Mouse (Mus musculus) hindlimb bud, embryonic 11.5 days (tissue): ENCODE measurements around the gene Csnk1e.

Source experiments
- DNase-seq: peaks from one replicate; pipeline ENCODE4 v3.0.0-alpha.2; 2012; ENCODE audit warnings: low read depth, low spot score; ENCODE audit errors: extremely low spot score

Gene Csnk1e

DNA sequence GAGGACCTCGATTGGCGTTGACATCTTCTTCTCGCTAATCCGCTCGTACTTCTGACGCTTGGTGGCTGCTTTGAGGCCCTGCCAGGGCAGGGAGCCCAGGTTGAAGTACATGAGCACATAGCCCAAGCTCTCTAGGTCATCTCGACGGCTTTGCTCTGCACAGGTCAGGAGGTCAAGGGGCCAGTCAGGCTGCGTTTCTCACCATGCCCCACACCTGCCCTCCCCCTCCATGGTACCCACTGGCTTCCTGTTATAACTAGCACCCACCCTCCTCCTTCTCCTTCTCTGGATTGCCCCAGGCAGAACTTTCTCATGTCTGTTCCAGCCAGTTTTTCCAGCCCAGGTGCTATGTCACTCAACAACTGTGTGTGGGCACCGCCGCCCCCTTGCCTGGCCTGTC is 29.9 kb downstream of the Csnk1e start:
- no peak for DNase-seq

DNA sequence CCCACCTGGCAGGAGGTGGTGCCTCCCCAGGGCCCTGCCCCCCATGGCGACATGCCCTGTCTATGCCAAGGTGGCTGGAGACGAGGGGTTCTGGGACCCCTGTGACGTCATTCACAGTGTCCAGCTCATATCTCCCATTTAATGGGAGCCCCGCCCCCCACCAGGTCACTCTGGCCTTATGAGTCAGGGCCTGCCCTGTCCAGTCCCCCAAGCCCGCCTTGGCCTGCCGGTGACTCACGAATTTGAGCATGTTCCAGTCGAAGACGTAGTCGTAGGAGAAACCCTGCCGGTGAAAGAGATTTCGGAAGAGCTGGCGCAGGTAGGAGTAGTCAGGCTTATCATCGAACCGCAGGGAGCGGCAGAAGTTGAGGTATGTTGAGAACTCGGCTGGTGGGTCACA is 30.8 kb downstream of the Csnk1e start:
- DNase-seq: no peak

DNA sequence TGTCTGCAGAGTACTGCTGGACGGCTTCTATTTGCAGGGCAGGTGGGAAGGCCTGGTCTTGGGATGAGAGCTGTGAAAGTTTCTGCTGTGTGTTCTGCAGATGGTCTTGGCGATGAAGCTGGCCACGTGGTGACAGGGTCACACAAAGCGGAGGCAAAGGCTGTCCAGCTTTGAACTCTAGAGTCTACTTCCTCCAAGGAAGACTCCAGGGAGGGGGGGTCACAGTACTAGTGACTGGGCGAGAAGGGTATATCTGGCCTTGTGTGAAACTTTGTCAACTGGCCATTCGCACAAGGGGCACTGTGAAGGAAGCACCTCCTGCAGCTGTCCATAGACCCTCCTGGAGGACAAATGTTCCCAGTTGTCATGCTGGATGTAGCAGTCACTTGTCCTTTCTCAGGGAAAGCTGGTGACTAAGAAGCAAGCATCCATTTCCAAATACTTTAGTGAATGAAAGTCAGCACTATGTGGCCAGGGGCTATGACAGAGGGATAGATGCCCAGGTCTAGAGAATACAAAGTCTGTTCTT is 32.6 kb downstream of the Csnk1e start:
- no peak for DNase-seq

- no peak for DNase-seq
These were observed 36.7 kb downstream of the Csnk1e start for GRCm38 (mm10) chr15:79418677-79419076.

- DNase-seq: no peak
These were observed 37.1 kb downstream of the Csnk1e start for GRCm38 (mm10) chr15:79418265-79418664.

DNA sequence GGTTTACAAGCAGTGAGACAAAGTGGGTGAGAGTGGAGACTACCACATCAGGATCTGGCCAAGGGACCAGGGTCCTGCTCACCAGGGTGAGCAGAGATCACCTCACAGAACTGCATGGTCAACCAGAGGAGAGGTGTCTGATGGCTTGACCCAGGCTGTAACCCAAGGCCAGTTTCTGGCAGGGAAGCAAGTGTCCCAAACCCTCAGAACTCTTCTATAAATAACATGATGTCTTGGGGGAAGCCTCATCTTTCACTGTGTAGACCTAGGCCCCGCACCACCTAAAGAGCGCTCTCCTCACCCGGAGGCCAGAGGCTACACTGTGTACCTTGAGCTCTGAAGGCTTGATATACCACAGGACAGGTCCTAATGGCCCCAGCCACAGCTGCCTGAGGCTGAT is 38.0 kb downstream of the Csnk1e start:
- DNase-seq: no peak

GRCm38 (mm10) chr15:79416460-79417085 is 38.8 kb downstream of the Csnk1e start:
- no peak for DNase-seq

GRCm38 (mm10) chr15:79414513-79414912 is 40.9 kb downstream of the Csnk1e start:
- no peak for DNase-seq

DNA sequence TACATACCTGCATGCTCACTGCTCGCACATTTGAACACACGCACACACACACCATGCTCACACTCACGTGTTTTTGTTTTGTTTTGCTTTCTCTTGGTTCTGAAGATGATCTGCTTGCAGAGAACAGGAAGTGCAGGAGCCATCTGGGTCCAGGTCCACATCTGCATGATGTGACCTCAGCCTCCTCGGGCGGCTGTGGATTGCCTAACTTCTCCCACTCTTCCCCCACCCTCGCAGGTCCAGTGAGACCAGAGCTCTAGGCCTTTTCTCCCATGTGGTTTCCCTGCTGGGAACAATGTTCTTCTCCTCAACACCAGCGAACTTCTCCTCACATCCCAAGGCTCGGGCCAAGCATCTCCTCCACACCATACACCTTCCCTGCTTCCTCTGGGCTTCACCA is 41.6 kb downstream of the Csnk1e start:
- no peak for DNase-seq

DNA sequence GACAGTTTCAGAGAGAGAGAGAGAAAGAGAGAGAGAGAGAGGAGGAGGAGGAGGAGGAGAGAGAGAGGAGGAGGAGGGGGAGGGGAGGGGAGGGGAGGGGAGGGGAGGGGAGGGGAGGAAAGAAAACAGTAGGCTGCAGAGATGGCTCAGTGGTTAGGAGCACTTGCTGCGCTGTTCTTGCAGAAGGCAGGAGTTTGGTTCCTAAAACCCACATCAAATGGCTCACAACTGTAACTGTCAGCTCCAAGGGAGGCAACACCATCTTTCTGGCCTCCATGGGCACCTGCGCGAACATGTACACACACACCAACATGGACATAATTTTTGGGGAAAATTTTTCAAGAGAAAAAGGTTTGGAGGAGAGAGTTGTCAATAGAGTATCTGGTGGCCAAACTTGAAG is 42.2 kb downstream of the Csnk1e start:
- DNase-seq: no peak

GRCm38 (mm10) chr15:79411363-79412065 is 43.9 kb downstream of the Csnk1e start:
- DNase-seq: no peak

DNA sequence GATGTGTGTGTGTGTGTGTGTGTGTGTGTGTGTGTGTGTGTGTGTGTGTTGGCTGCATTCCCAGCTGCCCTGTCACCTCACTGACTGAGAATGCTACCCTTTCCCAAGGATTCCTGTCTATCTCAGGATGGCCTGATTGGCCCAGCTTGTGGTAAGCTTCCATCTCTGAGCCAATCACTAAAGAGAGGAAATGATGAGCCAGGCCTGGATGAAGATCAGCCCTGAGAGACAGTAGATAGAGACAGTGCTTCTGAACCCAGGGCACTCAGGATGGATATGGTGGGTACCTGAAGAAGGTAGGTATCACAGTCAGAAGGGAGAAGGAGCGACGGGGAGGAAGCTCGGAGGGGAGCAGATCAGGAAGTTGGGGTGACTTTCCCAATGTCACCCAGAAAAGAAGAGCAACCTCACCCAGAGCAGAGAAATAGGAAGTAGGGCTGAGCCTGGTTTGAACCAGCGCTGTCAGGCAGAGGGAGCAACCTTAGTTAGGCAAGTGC is 46.2 kb downstream of the Csnk1e start:
- no peak for DNase-seq

- no peak for DNase-seq
These were observed 48.8 kb downstream of the Csnk1e start for GRCm38 (mm10) chr15:79406564-79406963.

DNA sequence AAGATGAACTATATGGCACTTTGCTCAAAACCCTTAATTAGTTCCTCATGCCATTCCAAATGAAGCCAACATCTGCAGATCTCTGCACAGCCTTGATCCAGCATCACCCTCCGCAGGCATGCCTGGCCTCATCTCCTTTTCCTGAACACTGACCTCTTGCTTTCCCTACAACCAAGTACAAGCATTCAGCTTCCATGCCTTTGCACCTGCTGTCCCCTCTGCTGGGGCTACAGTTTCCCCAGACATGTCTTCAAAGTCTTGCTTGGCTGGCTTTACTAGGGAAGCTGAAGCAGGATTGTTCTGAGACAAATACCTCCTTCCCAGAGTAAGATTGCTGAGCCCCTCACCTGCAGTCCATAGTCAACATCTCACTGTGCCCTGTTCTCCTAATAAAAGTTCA is 51.1 kb downstream of the Csnk1e start:
- no peak for DNase-seq

GRCm38 (mm10) chr15:79403763-79404210 is 51.6 kb downstream of the Csnk1e start:
- no peak for DNase-seq

GRCm38 (mm10) chr15:79402836-79403762 is 52.3 kb downstream of the Csnk1e start, which contains the start of gene Tmem184b:
TSS of gene Tmem184b (minus strand) at chr15:79403569.
- no peak for DNase-seq

- DNase-seq: no peak
These were observed 53.2 kb downstream of the Csnk1e start for GRCm38 (mm10) chr15:79402176-79402575.

DNA sequence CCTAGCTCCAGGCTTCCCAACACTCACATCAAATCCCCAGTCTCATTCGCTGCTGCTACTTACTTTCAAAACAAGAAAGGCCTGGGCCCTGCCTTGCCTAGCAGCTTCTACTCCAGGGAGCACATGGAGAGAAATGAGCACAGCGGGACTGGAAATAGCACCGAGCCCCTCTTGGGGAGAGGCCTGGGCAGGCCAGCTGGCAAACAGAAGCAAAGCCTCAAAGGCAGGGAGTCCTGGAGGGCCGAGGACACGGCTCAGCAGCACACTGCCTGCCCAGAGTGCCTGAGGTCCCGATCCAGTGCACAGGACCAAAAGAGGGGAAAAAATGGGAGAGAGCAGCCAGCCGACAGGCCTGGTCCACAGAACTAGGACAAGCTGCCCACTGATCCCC is 54.4 kb downstream of the Csnk1e start:
- DNase-seq: no peak

GRCm38 (mm10) chr15:79400134-79400974 is 55.0 kb downstream of the Csnk1e start:
- no peak for DNase-seq
